Mouse (Mus musculus) liver, postnatal 0 days (tissue): Measurements from ENCODE around the gene Actr2.

Experiments used
- CTCF ChIP-seq: sonication (generic); IDR thresholded peaks from 2 replicates; pipeline ENCODE4 v1.5.1; 2016; ENCODE audit warnings: antibody characterized with exemption, low read depth
- EP300 ChIP-seq: IDR thresholded peaks from 2 replicates; pipeline ENCODE4 v1.6.1; 2016; ENCODE audit warnings: antibody characterized with exemption, low read depth, mild to moderate bottlenecking

DNA sequence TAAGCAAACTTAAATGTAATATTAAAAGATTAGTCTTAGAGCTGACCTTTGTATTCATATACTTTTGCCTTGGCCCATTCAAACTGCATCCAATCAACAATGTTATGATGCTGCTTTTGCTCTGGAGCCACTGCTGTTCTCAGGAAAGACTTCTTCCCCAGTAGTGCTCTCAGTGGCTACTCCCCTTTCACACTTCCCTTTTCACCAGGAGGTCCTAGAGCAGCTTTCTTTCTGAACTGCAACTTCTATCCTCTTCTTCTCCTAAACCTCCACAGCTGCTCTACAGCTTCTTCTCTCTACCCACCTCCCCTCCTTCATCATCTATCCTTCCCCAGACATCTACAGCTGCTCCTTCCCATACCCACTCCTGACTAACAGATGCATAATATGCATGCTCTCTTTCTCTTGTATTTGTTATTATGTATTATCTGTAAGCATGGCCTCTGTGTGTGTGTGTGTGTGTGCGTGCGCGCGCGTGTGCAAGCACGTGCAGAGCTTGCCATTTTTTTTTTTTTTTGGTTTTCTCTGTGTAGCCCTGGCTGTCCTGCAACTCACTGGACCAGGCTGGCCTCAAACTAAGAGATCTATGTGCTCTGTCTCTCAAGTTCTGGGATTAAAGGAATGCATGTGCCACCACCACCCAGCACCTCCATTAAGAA lies 44.2 kb downstream of the Actr2 start:
- no peak for TF ChIP-seq CTCF
- TF ChIP-seq EP300: no peak
